Mouse (Mus musculus) thymus, adult 2 months (tissue): ENCODE measurements around the gene Slc34a2. TPM values are rescaled to one million over a fixed set of nuclear protein-coding genes. Genes with fewer than 3 reads are reported as not detected.

Experiments used
- DNase-seq: peaks from one replicate; pipeline ENCODE4 v3.0.0; 2021
- H3K27ac ChIP-seq: fragments of 200-500 bp; 2 replicates; pipeline ENCODE4 v1.5.1; 2012; ENCODE audit warnings: low read length, control low read depth; ENCODE audit not compliant: control insufficient read depth, insufficient read depth
- H3K27me3 ChIP-seq: fragments of 200-500 bp; 2 replicates; pipeline ENCODE4 v1.6.1; 2012; ENCODE audit warnings: mild to moderate bottlenecking, low read length, moderate library complexity, mixed read lengths; ENCODE audit not compliant: control insufficient read depth, insufficient read depth
- H3K36me3 ChIP-seq: fragments of 200-500 bp; 2 replicates; pipeline ENCODE4 v1.6.1; 2012; ENCODE audit warnings: mild to moderate bottlenecking, low read length, moderate library complexity; ENCODE audit not compliant: control insufficient read depth, insufficient read depth
- H3K4me1 ChIP-seq: fragments of 200-500 bp; replicated peaks from 2 replicates; pipeline ENCODE4 v1.6.1; 2012; ENCODE audit warnings: low read length; ENCODE audit not compliant: control insufficient read depth, insufficient read depth
- H3K4me3 ChIP-seq: fragments of 200-500 bp; 2 replicates; pipeline ENCODE4 v1.5.1; 2012; ENCODE audit warnings: mild to moderate bottlenecking, low read length, control low read depth, moderate library complexity; ENCODE audit not compliant: control insufficient read depth, insufficient read depth
- CTCF ChIP-seq: fragments of 200-500 bp; IDR thresholded peaks from 2 replicates; pipeline ENCODE4 v1.5.1; 2012; ENCODE audit warnings: mild to moderate bottlenecking, control low read depth, low read length, moderate library complexity, borderline replicate concordance; ENCODE audit not compliant: control insufficient read depth, poor library complexity, insufficient read depth; ENCODE audit errors: extremely low read depth
- POLR2A ChIP-seq: fragments of 200-500 bp; IDR thresholded peaks from 2 replicates; pipeline ENCODE4 v1.6.1; 2012; ENCODE audit warnings: mild to moderate bottlenecking, low read length, control low read depth, moderate library complexity; ENCODE audit not compliant: control insufficient read depth, poor library complexity, insufficient read depth; ENCODE audit errors: extremely low read depth
- WGBS: fragments of 180-500 bp; shearing (Covaris S2); methylation state at CpG from one replicate; pipeline ENCODE4 v1.1.7; 2018; 5-methylcytosine and 5-hydroxymethylcytosine counted together
- polyA plus RNA-seq: library from polyadenylated mRNA; depleted of rRNA; stranded (reverse); fragments of >200 nt; gene quantifications from 2 replicates; pipeline ENCODE4 v1.2.3, GENCODE M21; 2012; rRNA removed

The Slc34a2 gene
- polyA plus RNA-seq, 1 experiment = 3.4 TPM

DNA sequence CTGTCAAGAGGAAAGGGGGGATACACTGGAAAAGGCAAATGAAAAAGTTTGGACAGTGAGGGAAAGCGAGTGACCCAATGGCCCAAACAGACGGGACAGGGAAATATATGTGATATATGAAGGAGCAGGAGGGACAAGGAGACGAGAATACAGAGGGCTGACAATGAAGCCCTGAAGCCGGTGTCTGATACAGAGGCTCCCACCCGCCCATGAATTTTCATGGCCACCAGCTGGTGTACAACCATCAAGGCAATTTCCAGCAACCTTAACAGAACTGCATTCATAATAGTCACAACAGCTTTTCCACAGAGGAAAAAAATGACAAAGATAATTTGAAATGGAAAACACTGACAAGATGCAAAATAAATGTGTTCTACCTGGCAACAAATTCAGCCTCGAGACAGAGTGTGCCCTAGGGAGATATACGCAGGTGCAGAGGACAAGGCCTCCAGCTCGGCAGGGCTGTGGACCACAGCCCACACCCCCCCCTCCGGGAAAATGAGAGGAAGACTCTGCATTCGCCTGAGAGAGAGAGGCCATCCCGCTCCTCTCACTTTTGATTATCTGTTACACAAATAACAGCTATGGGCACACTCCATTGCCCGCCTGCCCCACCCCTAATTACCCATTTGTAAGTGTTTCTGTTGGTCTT is 76.9 kb downstream of the Slc34a2 start:
- DNase-seq = no peak
- TF ChIP-seq CTCF = no peak
- TF ChIP-seq POLR2A = no peak
- Histone ChIP-seq H3K4me3 (no peak overlapping the region), H3K27me3 (no peaks in the 10 kb centered on the region), H3K36me3 (no peaks in the 10 kb centered on the region), H3K27ac (no peak overlapping the region), H3K4me1 (no peaks in the 10 kb centered on the region)
- WGBS = 88% methylated on average over 12 of the region's 12 CpGs

DNA sequence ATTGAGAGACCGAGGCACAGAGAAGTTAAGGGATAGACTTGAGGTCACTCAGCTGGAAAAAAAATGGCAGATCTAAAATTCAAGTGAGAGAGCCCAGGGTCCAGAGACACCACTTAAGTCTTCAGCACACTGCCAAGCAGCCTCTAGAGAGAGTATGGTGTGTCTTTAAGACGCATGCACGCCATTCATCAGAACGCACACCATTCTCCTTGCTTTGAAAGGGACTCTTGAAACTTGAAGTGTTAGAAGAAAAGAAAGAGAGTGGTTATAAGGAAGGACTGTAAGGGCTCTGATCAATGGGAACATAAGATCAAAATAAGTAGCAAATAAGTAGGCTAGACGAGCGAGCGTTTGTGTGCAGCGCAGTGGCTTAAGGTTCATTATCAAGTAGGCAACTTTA is 80.3 kb downstream of the Slc34a2 start:
- H3K27ac ChIP-seq = no peak overlapping the region
- H3K36me3 ChIP-seq = no peaks in the 10 kb centered on the region
- TF ChIP-seq POLR2A = no peak
- no peak for TF ChIP-seq CTCF
- no peak overlapping the region for H3K4me3 ChIP-seq
- no peaks in the 10 kb centered on the region for H3K27me3 ChIP-seq
- WGBS = 97% methylated on average over 8 of the region's 8 CpGs
- H3K4me1 ChIP-seq = no peaks in the 10 kb centered on the region
- DNase-seq = no peak

DNA sequence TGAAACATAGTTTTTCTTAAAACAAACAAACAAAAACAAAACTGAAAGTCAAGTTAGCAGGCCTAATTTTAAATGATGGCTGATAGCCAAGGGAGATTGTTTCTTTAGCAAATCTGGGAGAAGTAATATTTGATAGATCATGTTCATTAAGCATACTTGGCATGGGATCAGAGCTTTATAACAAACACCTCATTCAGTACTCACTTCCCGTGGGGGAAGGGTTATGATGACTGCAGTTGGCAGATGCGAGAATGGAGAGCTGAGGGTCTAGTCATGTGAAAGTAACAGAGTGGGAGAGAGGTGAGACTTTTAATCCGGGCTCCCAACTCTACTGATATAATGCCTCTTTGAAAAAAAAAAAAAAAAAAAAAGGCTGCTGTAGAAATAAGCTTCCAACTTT is 81.8 kb downstream of the Slc34a2 start:
- H3K36me3 ChIP-seq = no peaks in the 10 kb centered on the region
- TF ChIP-seq POLR2A (no peak), CTCF (no peak)
- 85% methylated on average over 3 of the region's 3 CpGs for WGBS
- H3K27me3 ChIP-seq = no peaks in the 10 kb centered on the region
- H3K4me3 ChIP-seq = no peak overlapping the region
- H3K4me1 ChIP-seq = no peaks in the 10 kb centered on the region
- no peak for DNase-seq
- H3K27ac ChIP-seq = no peak overlapping the region

Other genes starting within 250 kb of the Slc34a2 start
- gene Anapc4, start 204.1 kb upstream of the Slc34a2 start, polyA plus RNA-seq = 21.7 and 26.3 TPM in 2 replicates
- 1.9 and 2.4 TPM in 2 replicates for gene Sel1l3, start 175.8 kb downstream of the Slc34a2 start, polyA plus RNA-seq
- gene Smim20, start 229.0 kb downstream of the Slc34a2 start, polyA plus RNA-seq = 37.4 and 52.3 TPM in 2 replicates